Mouse (Mus musculus) cerebellum, adult 9-11 months (tissue): Measurements from ENCODE around the gene Nfkbie.
A peak's percentile ranks its signal among the peaks of the same experiment; 100 is the strongest.

Experiments
- DNase-seq: peaks from one replicate; pipeline ENCODE4 v3.0.0; 2022

Gene Nfkbie

GRCm38 (mm10) chr17:45599446-45600242 is 44.1 kb downstream of the Nfkbie start, which contains the start of gene Slc29a1:
TSS of gene Slc29a1 (minus strand) at chr17:45599606.
- peak; percentile 57 for DNase-seq

- peak; percentile 11 for DNase-seq
Measured at GRCm38 (mm10) chr17:45600267-45600666, 44.8 kb downstream of the Nfkbie start.

- DNase-seq: peak; percentile 12
Measured at GRCm38 (mm10) chr17:45601325-45601724, 45.8 kb downstream of the Nfkbie start.

GRCm38 (mm10) chr17:45601877-45602304 is 46.4 kb downstream of the Nfkbie start, which contains the start of gene Mymx:
TSS of gene Mymx (minus strand) at chr17:45602102.
- no peak for DNase-seq

- no peak for DNase-seq
Measured at GRCm38 (mm10) chr17:45602984-45603383, 47.5 kb downstream of the Nfkbie start.

- no peak for DNase-seq
Measured at GRCm38 (mm10) chr17:45606992-45607879, 51.7 kb downstream of the Nfkbie start.

- DNase-seq: no peak
Measured at GRCm38 (mm10) chr17:45608396-45608795, 52.9 kb downstream of the Nfkbie start.

GRCm38 (mm10) chr17:45610144-45610866 is 54.8 kb downstream of the Nfkbie start:
- DNase-seq: no peak

- no peak for DNase-seq
Measured at GRCm38 (mm10) chr17:45612008-45612407, 56.5 kb downstream of the Nfkbie start.
